Mouse (Mus musculus): ENCODE data around the gene Chn2.

Gene Chn2

DNA sequence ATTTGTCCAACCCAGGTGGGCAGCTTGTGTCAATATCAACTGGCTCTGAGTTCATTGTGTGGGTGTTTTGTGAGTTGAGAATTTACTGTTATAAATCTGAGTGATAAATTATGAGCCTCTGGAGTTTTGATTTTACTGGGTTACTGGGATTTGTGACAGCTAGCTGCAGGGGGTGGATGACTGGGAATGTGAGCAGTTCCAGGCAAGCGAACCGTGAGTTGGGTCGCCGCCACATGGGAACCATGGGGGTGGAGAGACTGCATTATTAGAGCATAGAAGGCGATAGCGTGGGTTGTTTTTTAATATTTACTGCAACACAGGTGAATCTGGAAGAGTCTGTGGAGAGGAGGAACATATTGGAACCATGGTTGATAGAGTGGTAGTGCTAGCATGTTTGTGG is 298.0 kb downstream of the Chn2 start:
- DNase-seq (ENCODE audit: low spot score in 2 of 2): no peak

DNA sequence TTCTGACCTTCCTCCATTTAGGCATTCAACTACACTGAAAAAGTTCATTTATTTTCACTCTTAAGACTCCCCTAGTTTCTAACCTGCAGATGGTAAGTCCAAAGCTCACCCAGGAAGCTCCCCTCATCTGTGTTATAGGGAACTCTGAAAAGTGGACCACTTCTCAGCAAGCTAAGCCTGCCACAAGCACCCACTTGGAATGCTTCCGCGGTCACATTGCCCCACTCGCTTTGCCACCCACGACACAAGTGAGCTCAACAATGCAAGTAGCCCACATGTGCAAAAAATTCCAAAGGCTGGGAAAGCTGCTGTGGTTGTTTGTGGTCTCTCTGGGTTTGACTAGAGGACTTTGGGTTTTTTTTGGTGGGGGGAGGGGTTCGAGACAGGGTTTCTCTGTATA is 301.8 kb downstream of the Chn2 start:
- no peak for DNase-seq (ENCODE audit: low spot score in 2 of 2)

- no peak for DNase-seq (ENCODE audit: low spot score in 2 of 2)
These were observed 302.9 kb downstream of the Chn2 start for GRCm38 (mm10) chr6:54342223-54342622.

Data from right cerebral cortex, adult 2 months (tissue).